Mouse (Mus musculus) neural tube, embryonic 11.5 days (tissue): ENCODE data around the gene Apc2. TPM values are rescaled to one million over a fixed set of nuclear protein-coding genes. Genes with fewer than 3 reads are reported as not detected.

Experiments used
- ATAC-seq: fragments of 200-750 bp; cut with Nextera tagmentation; 2 replicates; pipeline ENCODE4 v1.8.0; 2017; ENCODE audit warnings: moderate number of reproducible peaks, mild to moderate bottlenecking, moderate TSS enrichment, moderate library complexity; ENCODE audit not compliant: insufficient read depth, low FRiP score, low TSS enrichment
- DNase-seq: peaks from one replicate; pipeline ENCODE4 v3.0.0-alpha.2; 2015; ENCODE audit warnings: low spot score
- H3K27ac ChIP-seq: fragments of 300-500 bp; sonication (generic); 2 replicates; pipeline ENCODE4 v1.5.1; 2014; ENCODE audit warnings: low read depth, mild to moderate bottlenecking, low read length
- H3K27me3 ChIP-seq: fragments of 300-500 bp; sonication (generic); 2 replicates; pipeline ENCODE4 v1.6.1; 2014; ENCODE audit warnings: mild to moderate bottlenecking, low read length, mixed read lengths; ENCODE audit not compliant: control insufficient read depth, insufficient read depth
- H3K36me3 ChIP-seq: fragments of 300-500 bp; sonication (generic); 2 replicates; pipeline ENCODE4 v1.6.1; 2014; ENCODE audit warnings: mild to moderate bottlenecking, low read length, moderate library complexity, mixed read lengths; ENCODE audit not compliant: control insufficient read depth, insufficient read depth
- H3K4me1 ChIP-seq: fragments of 300-500 bp; sonication (generic); 2 replicates; pipeline ENCODE4 v1.6.1; 2014; ENCODE audit warnings: low read length, mixed read lengths; ENCODE audit not compliant: control insufficient read depth, insufficient read depth
- H3K4me2 ChIP-seq: fragments of 300-500 bp; sonication (generic); 2 replicates; pipeline ENCODE4 v1.6.1; 2014; ENCODE audit warnings: low read depth, mild to moderate bottlenecking, moderate library complexity
- H3K4me3 ChIP-seq: fragments of 300-500 bp; sonication (generic); 2 replicates; pipeline ENCODE4 v1.5.1; 2014; ENCODE audit warnings: low read depth, low read length
- H3K9ac ChIP-seq: fragments of 300-500 bp; sonication (generic); 2 replicates; pipeline ENCODE4 v1.6.1; 2014; ENCODE audit warnings: mild to moderate bottlenecking, low read length
- H3K9me3 ChIP-seq: fragments of 300-500 bp; sonication (generic); 2 replicates; pipeline ENCODE4 v1.6.1; 2016; ENCODE audit warnings: low read length; ENCODE audit not compliant: control insufficient read depth
- WGBS: fragments of 180-500 bp; shearing (Covaris S2); extraction: QIAGEN DNeasy Blood & Tissue Kit; methylation state at CpG from one replicate; pipeline ENCODE4 v1.1.7; 2014; 5-methylcytosine and 5-hydroxymethylcytosine counted together
- polyA plus RNA-seq: library from polyadenylated mRNA; unstranded; fragments of >200 nt; fragmentation: Nextera tagmentation; extraction: Ambion mirVana; gene quantifications from 2 replicates; pipeline ENCODE4 v1.2.1, GENCODE M21; 2014

Apc2 gene
- polyA plus RNA-seq, 1 experiment from 2014 or later = 81.4 TPM

GRCm38 (mm10) chr10:80315315-80315714 lies 19.5 kb downstream of the Apc2 start:
- peaks cover 7% of the 10 kb centered on the region for H3K36me3 ChIP-seq
- H3K27me3 ChIP-seq = peaks cover 43% of the 10 kb centered on the region
- no peaks in the 10 kb centered on the region for H3K9me3 ChIP-seq
- no peak overlapping the region for H3K4me3 ChIP-seq
- no peak overlapping the region for H3K4me2 ChIP-seq
- 47% methylated on average over 27 of the region's 27 CpGs for WGBS
- no peak for ATAC-seq
- no peak for DNase-seq
- H3K27ac ChIP-seq = no peak overlapping the region
- peaks cover 9% of the 10 kb centered on the region for H3K4me1 ChIP-seq
- H3K9ac ChIP-seq = no peak overlapping the region

- Histone ChIP-seq H3K36me3 (peaks cover 7% of the 10 kb centered on the region), H3K4me2 (no peak overlapping the region), H3K27ac (no peak overlapping the region), H3K4me3 (no peak overlapping the region), H3K4me1 (peaks cover 9% of the 10 kb centered on the region), H3K9me3 (no peaks in the 10 kb centered on the region), H3K27me3 (peaks cover 43% of the 10 kb centered on the region), H3K9ac (no peak overlapping the region)
- ATAC-seq = no peak
- WGBS = 27% methylated on average over 11 of the region's 11 CpGs
- DNase-seq = no peak
Measured at GRCm38 (mm10) chr10:80316359-80316781, 20.6 kb downstream of the Apc2 start.

GRCm38 (mm10) chr10:80317011-80317410 lies 21.2 kb downstream of the Apc2 start:
- WGBS = 42% methylated on average over 10 of the region's 10 CpGs
- Histone ChIP-seq H3K27ac (no peak overlapping the region), H3K4me3 (no peak overlapping the region), H3K36me3 (peaks cover 7% of the 10 kb centered on the region), H3K4me2 (no peak overlapping the region; the same call in 1 of the 2 replicates), H3K27me3 (peaks cover 43% of the 10 kb centered on the region), H3K4me1 (peaks cover 9% of the 10 kb centered on the region), H3K9ac (no peak overlapping the region), H3K9me3 (no peaks in the 10 kb centered on the region)
- no peak for DNase-seq
- no peak for ATAC-seq

- Histone ChIP-seq H3K4me3 (peak within 1 kb of the TSS; percentile 91), H3K36me3 (peaks cover 4% of the 10 kb centered on the region; the same call in 1 of the 2 replicates), H3K9ac (peak within 1 kb of the TSS; percentile 76), H3K27ac (no peak within 1 kb of the TSS), H3K4me2 (peak within 1 kb of the TSS; percentile 87), H3K4me1 (peaks cover 17% of the 10 kb centered on the region), H3K27me3 (peaks cover 13% of the 10 kb centered on the region), H3K9me3 (no peaks in the 10 kb centered on the region)
- DNase-seq (peak; percentile 91), ATAC-seq (peak; percentile 45; the same call in 1 of the 2 replicates)
- WGBS = under 1% methylated on average over 34 of the region's 34 CpGs
Measured at GRCm38 (mm10) chr10:80320340-80320760, 24.6 kb downstream of the Apc2 start, which contains the start of gene 2310011J03Rik. Gene 2310011J03Rik, minus strand, starts transcription at chr10:80320537.

- no peak overlapping the region for H3K4me3 ChIP-seq
- no peak for ATAC-seq
- no peak overlapping the region for H3K4me2 ChIP-seq
- WGBS = 82% methylated on average over 6 of the region's 6 CpGs
- H3K4me1 ChIP-seq = peaks cover 14% of the 10 kb centered on the region
- DNase-seq = no peak
- H3K27me3 ChIP-seq = peaks cover 7% of the 10 kb centered on the region
- no peak overlapping the region for H3K9ac ChIP-seq
- no peak overlapping the region for H3K27ac ChIP-seq
- H3K36me3 ChIP-seq = peaks cover 2% of the 10 kb centered on the region; the same call in 1 of the 2 replicates
- no peaks in the 10 kb centered on the region for H3K9me3 ChIP-seq
Measured at GRCm38 (mm10) chr10:80321014-80321669, 25.4 kb downstream of the Apc2 start.

GRCm38 (mm10) chr10:80321670-80322581 lies 26.1 kb downstream of the Apc2 start:
- Histone ChIP-seq H3K4me3 (no peak overlapping the region), H3K36me3 (peaks cover 2% of the 10 kb centered on the region; the same call in 1 of the 2 replicates), H3K27ac (no peak overlapping the region), H3K9me3 (no peaks in the 10 kb centered on the region), H3K4me2 (peak overlapping the region; percentile 93; the same call in 1 of the 2 replicates), H3K9ac (no peak overlapping the region; the same call in 1 of the 2 replicates), H3K4me1 (peaks cover 14% of the 10 kb centered on the region), H3K27me3 (no peaks in the 10 kb centered on the region; the same call in 1 of the 2 replicates)
- DNase-seq (no peak), ATAC-seq (no peak)
- 93% methylated on average over 21 of the region's 21 CpGs for WGBS

- DNase-seq = no peak
- peaks cover under 1% of the 10 kb centered on the region; the same call in 1 of the 2 replicates for H3K36me3 ChIP-seq
- peak overlapping the region; percentile 56; the same call in 1 of the 2 replicates for H3K9ac ChIP-seq
- H3K27me3 ChIP-seq = no peaks in the 10 kb centered on the region
- H3K27ac ChIP-seq = no peak overlapping the region
- peak overlapping the region; percentile 93 for H3K4me2 ChIP-seq
- peaks cover 14% of the 10 kb centered on the region for H3K4me1 ChIP-seq
- WGBS = 13% methylated on average over 24 of the region's 28 CpGs
- H3K4me3 ChIP-seq = peak overlapping the region; percentile 44
- no peaks in the 10 kb centered on the region for H3K9me3 ChIP-seq
- no peak for ATAC-seq
Measured at GRCm38 (mm10) chr10:80322811-80323211, 27.0 kb downstream of the Apc2 start.

- no peaks in the 10 kb centered on the region for H3K36me3 ChIP-seq
- DNase-seq (peak; percentile 53), ATAC-seq (peak; percentile 32; the same call in 1 of the 2 replicates)
- peak overlapping the region; percentile 44 for H3K4me3 ChIP-seq
- H3K9ac ChIP-seq = peak overlapping the region; percentile 56
- no peak overlapping the region for H3K27ac ChIP-seq
- WGBS = 2% methylated on average over 39 of the region's 46 CpGs
- H3K27me3 ChIP-seq = no peaks in the 10 kb centered on the region
- H3K4me2 ChIP-seq = peak overlapping the region; percentile 93
- peaks cover 14% of the 10 kb centered on the region for H3K4me1 ChIP-seq
- H3K9me3 ChIP-seq = no peaks in the 10 kb centered on the region
Measured at GRCm38 (mm10) chr10:80323261-80324119, 27.7 kb downstream of the Apc2 start.
